Mouse (Mus musculus) liver, embryonic 14.5 days (tissue): ENCODE data around the gene Wdr47.

Experiments
- CTCF ChIP-seq: IDR thresholded peaks from 2 replicates; pipeline ENCODE4 v1.5.1; 2016; ENCODE audit warnings: antibody characterized with exemption, low read depth, control low read depth
- EP300 ChIP-seq: IDR thresholded peaks from 2 replicates; pipeline ENCODE4 v1.6.1; 2016; ENCODE audit warnings: antibody characterized with exemption, low read depth

DNA sequence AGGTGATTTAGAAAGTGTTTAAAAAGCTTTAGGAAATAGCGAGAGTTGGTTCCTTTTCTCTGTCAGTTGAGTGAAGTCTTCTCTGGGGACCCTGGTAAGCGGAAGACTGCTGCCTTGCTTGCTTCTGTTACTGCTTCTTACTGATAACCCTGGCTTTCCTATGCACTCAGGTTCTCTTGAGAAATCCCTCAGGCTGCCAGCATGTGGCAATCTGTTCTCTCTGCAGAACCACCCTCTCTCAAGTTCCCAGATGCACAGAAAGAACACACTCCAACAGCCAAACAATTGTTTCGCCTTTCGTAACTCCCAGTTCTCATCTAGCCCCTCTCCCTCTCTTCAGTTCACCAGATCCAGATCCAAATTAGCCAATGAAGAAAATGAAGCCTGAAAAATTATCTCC, 33.2 kb upstream of the Wdr47 start:
- TF ChIP-seq CTCF: no peak
- peak; percentile 35 for TF ChIP-seq EP300
